ENCODE assay signal across 8 mouse cellular contexts in the genomic region with DNA sequence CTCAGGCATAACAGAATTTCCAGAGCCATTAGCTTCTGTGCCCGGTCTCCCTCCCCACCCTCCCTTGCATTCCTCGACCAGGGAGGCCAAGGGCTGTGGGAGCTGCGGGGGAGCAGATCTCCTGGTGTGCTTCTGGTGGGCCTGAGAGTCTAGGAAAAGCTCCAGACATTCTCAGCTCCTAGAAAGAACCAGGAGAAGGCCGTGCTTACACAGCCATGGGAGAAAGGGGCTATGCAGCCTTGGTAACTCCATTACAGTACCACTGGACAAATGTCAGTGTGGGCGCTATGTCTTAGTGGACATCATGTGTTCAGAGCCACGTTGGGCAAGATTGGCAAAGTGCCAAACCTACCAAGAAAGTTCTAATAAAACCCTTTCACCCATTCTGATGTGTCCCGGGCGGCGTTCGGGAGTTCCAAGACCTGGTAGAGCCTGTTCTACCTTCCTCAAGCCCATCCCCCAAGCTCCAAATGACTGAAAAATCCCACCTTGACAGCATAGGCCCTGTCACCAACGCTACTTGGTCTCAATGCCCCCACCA. TPM values are rescaled to one million over a fixed set of nuclear protein-coding genes. Genes with fewer than 3 reads are reported as not detected.
DNase-seq lines count a peak whose midpoint lies in the region; ATAC-seq and TF ChIP-seq lines count a peak whose summit lies in the region.

No protein-coding gene starts in this region.

- no peaks in the 10 kb centered on the region for H3K9me3 ChIP-seq in heart, embryonic 14.5 days (ENCODE audit: control insufficient read depth, low read length)
- no peaks in the 10 kb centered on the region for H3K9me3 ChIP-seq in midbrain, embryonic 12.5 days

- H3K4me2 ChIP-seq in heart, embryonic 14.5 days (ENCODE audit: low read length): peak overlapping the region; percentile 94
- H3K4me2 ChIP-seq in midbrain, embryonic 12.5 days (replicated peaks): peak overlapping the region; percentile 93

- H3K27me3 ChIP-seq in heart, embryonic 14.5 days (ENCODE audit: control insufficient read depth, insufficient read depth, low read length): no peaks in the 10 kb centered on the region
- H3K27me3 ChIP-seq in midbrain, embryonic 12.5 days: peaks cover 52% of the 10 kb centered on the region

- 0 out of 2 replicates have a peak, but pooled peaks have one; percentile 18 for ATAC-seq in heart, embryonic 14.5 days (ENCODE audit: insufficient number of reproducible peaks, insufficient read depth, low FRiP score, low read depth)
- peak; percentile 13; the same call in 1 of the 2 replicates for ATAC-seq in midbrain, embryonic 12.5 days (ENCODE audit: low FRiP score, low read depth)

- peaks cover 16% of the 10 kb centered on the region for H3K36me3 ChIP-seq in heart, embryonic 14.5 days (ENCODE audit: control insufficient read depth, insufficient read depth, low read length)
- no peaks in the 10 kb centered on the region for H3K36me3 ChIP-seq in midbrain, embryonic 12.5 days

- peak overlapping the region; percentile 93 for H3K9ac ChIP-seq in heart, embryonic 14.5 days (ENCODE audit: low read length)
- H3K9ac ChIP-seq in midbrain, embryonic 12.5 days (replicated peaks): peak overlapping the region; percentile 68

- 11% methylated on average over 11 of the region's 11 CpGs for WGBS in heart, embryonic 14.5 days
- WGBS in midbrain, embryonic 12.5 days: 17% methylated on average over 11 of the region's 11 CpGs

- peaks cover 45% of the 10 kb centered on the region for H3K4me1 ChIP-seq in bone marrow macrophage, adult 2 months (ENCODE audit: control insufficient read depth, insufficient read depth, low read length)
- peaks cover 12 to 31% of the 10 kb centered on the region in 2 experiments for H3K4me1 ChIP-seq in heart, embryonic 14.5 days (ENCODE audit: control insufficient read depth in 2 of 2, insufficient read depth in 2 of 2, low read length in 2 of 2)
- peaks cover 27% of the 10 kb centered on the region for H3K4me1 ChIP-seq in midbrain, embryonic 12.5 days

- TF ChIP-seq POLR2A in bone marrow macrophage, adult 2 months (IDR thresholded peaks at IDR 0.05; ENCODE audit: borderline replicate concordance, low read depth, low read length): no peak

- peak; percentile 69 for DNase-seq in cerebellum, adult 9-10 months
- DNase-seq in cerebellum, adult 11 months: no peak
- DNase-seq in kidney, postnatal 14 days: peak; percentile 59
- DNase-seq in thymus, postnatal 0 days (ENCODE audit: low spot score): no peak
- DNase-seq in embryo, embryonic 10 days (ENCODE audit: low spot score): no peak

- peak overlapping the region; percentile 96 for H3K4me3 ChIP-seq in bone marrow macrophage, adult 2 months (ENCODE audit: insufficient read depth, low read length)
- H3K4me3 ChIP-seq in heart, embryonic 14.5 days (ENCODE audit: control insufficient read depth in 1 of 2, insufficient read depth in 1 of 2, low read depth in 1 of 2, low read length in 2 of 2): peak overlapping the region; percentile 74 to 80
- peak overlapping the region; percentile 58 for H3K4me3 ChIP-seq in midbrain, embryonic 12.5 days

- TF ChIP-seq CTCF in bone marrow macrophage, adult 2 months (IDR thresholded peaks at IDR 0.05; ENCODE audit: low read depth, low read length): no peak

- peak overlapping the region; percentile 92 for H3K27ac ChIP-seq in bone marrow macrophage, adult 2 months (ENCODE audit: insufficient read depth, low read depth, low read length)
- H3K27ac ChIP-seq in heart, embryonic 14.5 days (replicated peaks in 1 of 2; ENCODE audit: control insufficient read depth in 1 of 2, insufficient read depth in 1 of 2, low read depth in 2 of 2, low read length in 2 of 2): peak overlapping the region; percentile 74 to 89
- no peak overlapping the region for H3K27ac ChIP-seq in midbrain, embryonic 12.5 days (replicated peaks)

RNA-seq across cellular contexts. Expression of gene Lmna, which starts 7.7 kb away (rescaled TPM):
- polyA plus RNA-seq in bone marrow macrophage, adult 2 months (2012; ENCODE audit: insufficient read depth, insufficient read length, missing spikeins): 124 and 126 TPM in 2 replicates
- 76.7 and 84.1 TPM in 2 replicates for polyA plus RNA-seq in heart, embryonic 14.5 days (2014; fragmentation: Nextera tagmentation; extraction: Ambion mirVana)
- polyA plus RNA-seq in midbrain, embryonic 12.5 days (2016; fragmentation: Nextera tagmentation; extraction: Ambion mirVana): 34.3 and 42.8 TPM in 2 replicates
- polyA plus RNA-seq in thymus, postnatal 0 days (2015; fragmentation: Nextera tagmentation; extraction: Ambion mirVana): 40.6 and 43.8 TPM in 2 replicates

RNA-seq across cellular contexts. Expression of gene Mex3a, which starts 30.1 kb away (rescaled TPM):
- polyA plus RNA-seq in bone marrow macrophage, adult 2 months (2012; ENCODE audit: insufficient read depth, insufficient read length, missing spikeins): 0.13 and 0.16 TPM in 2 replicates
- 9.0 and 11.0 TPM in 2 replicates for polyA plus RNA-seq in heart, embryonic 14.5 days (2014; fragmentation: Nextera tagmentation; extraction: Ambion mirVana)
- 47.8 and 49.9 TPM in 2 replicates for polyA plus RNA-seq in midbrain, embryonic 12.5 days (2016; fragmentation: Nextera tagmentation; extraction: Ambion mirVana)
- 8.1 and 10.3 TPM in 2 replicates for polyA plus RNA-seq in thymus, postnatal 0 days (2015; fragmentation: Nextera tagmentation; extraction: Ambion mirVana)

RNA-seq across cellular contexts. Expression of gene Sema4a, which starts 41.1 kb away (rescaled TPM):
- polyA plus RNA-seq in bone marrow macrophage, adult 2 months (2012; ENCODE audit: insufficient read depth, insufficient read length, missing spikeins): 178 and 180 TPM in 2 replicates
- polyA plus RNA-seq in heart, embryonic 14.5 days (2014; fragmentation: Nextera tagmentation; extraction: Ambion mirVana): 0.94 and 1.4 TPM in 2 replicates
- 19.3 and 20.3 TPM in 2 replicates for polyA plus RNA-seq in midbrain, embryonic 12.5 days (2016; fragmentation: Nextera tagmentation; extraction: Ambion mirVana)
- polyA plus RNA-seq in thymus, postnatal 0 days (2015; fragmentation: Nextera tagmentation; extraction: Ambion mirVana): 14.6 and 15.1 TPM in 2 replicates

RNA-seq across cellular contexts. Expression of gene Rab25, which starts 46.0 kb away (rescaled TPM):
- not detected in 2 replicates for polyA plus RNA-seq in bone marrow macrophage, adult 2 months (2012; ENCODE audit: insufficient read depth, insufficient read length, missing spikeins)
- 0.30 TPM in 1 of 2 replicates, not detected in the other for polyA plus RNA-seq in heart, embryonic 14.5 days (2014; fragmentation: Nextera tagmentation; extraction: Ambion mirVana)
- polyA plus RNA-seq in midbrain, embryonic 12.5 days (2016; fragmentation: Nextera tagmentation; extraction: Ambion mirVana): 0.21 and 0.47 TPM in 2 replicates
- 2.7 and 3.5 TPM in 2 replicates for polyA plus RNA-seq in thymus, postnatal 0 days (2015; fragmentation: Nextera tagmentation; extraction: Ambion mirVana)

RNA-seq across cellular contexts. Expression of gene Lamtor2, which starts 50.8 kb away (rescaled TPM):
- polyA plus RNA-seq in bone marrow macrophage, adult 2 months (2012; ENCODE audit: insufficient read depth, insufficient read length, missing spikeins): 149 and 154 TPM in 2 replicates
- 75.6 and 87.5 TPM in 2 replicates for polyA plus RNA-seq in heart, embryonic 14.5 days (2014; fragmentation: Nextera tagmentation; extraction: Ambion mirVana)
- 137 and 152 TPM in 2 replicates for polyA plus RNA-seq in midbrain, embryonic 12.5 days (2016; fragmentation: Nextera tagmentation; extraction: Ambion mirVana)
- 150 and 153 TPM in 2 replicates for polyA plus RNA-seq in thymus, postnatal 0 days (2015; fragmentation: Nextera tagmentation; extraction: Ambion mirVana)

Comparison
In these comparisons a context has a peak if more than half of its experiments do, and no peak if none do; other contexts are left out.
1. DNase-seq: peak in cerebellum, adult 9-10 months (single experiment) and kidney, postnatal 14 days (single experiment); none in cerebellum, adult 11 months (single experiment), thymus, postnatal 0 days (single experiment) and embryo, embryonic 10 days (single experiment).
2. Peak in every context shown above with its lines, with median percentiles within 50 percentile points of each other: H3K4me3 ChIP-seq.